Mouse (Mus musculus): Measurements from ENCODE around the gene Hpd. TPM values are rescaled to one million over a fixed set of nuclear protein-coding genes. Genes with fewer than 3 reads are reported as not detected.

Hpd gene
- polyA plus RNA-seq, 1 experiment from 2014 or later, result not detected

DNA sequence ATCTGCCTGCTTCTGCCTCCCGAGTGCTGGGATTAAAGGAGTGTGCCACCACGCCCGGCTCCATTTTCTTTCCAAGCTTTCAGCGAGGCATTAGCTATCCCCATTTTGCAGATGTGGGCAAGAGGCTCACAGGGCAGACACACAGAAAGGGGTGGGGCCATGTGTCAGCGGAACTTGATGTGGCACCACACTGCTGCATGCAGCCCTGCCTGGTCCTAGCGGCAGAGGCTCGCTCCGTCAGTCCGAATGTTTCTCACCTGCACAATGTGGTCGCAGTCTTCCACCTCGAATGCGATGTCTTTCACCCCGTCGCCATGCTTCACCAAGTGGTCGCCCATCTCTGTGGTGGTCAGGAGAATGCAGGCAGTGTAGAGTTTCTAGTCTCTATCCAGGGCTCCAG is 2.1 kb downstream of the Hpd start:
- no peak for ATAC-seq (ENCODE audit: low FRiP score)
- H3K4me2 ChIP-seq, result no peak overlapping the region
- 91% methylated on average over 15 of the region's 15 CpGs for WGBS

DNA sequence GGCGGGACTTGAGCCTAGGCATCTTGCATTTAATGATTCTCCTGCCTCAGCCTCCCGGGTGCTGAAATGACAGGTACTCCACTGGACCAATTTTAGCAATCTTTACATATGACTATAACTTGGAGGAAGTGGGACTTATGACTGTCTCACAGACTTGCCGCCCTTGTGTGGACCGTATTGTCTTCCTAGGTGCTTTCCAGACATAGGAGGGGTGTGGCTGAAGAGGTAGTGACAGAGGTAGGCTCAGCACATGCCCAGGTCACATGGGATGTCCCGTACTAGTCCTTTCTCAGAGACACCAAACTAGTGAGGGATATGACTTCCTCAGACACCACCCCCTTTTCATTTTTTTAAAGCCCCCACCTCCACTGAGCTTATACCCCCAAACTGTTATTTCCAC is 3.7 kb downstream of the Hpd start:
- Histone ChIP-seq H3K9ac (no peak overlapping the region), H3K36me3 (no peaks in the 10 kb centered on the region), H3K27me3 (no peaks in the 10 kb centered on the region), H3K9me3 (no peaks in the 10 kb centered on the region), H3K4me3 (no peak overlapping the region), H3K4me1 (replicated peaks) (no peaks in the 10 kb centered on the region), H3K27ac (no peak overlapping the region), H3K4me2 (no peak overlapping the region)
- WGBS, result 96% methylated on average over 5 of the region's 5 CpGs
- ATAC-seq (ENCODE audit: low FRiP score), result no peak

More for the DNA sequence above, 2.1 kb downstream of the Hpd start:
- H3K4me1 ChIP-seq (replicated peaks), result no peaks in the 10 kb centered on the region
- H3K4me3 ChIP-seq, result no peak overlapping the region
- no peaks in the 10 kb centered on the region for H3K36me3 ChIP-seq
- no peaks in the 10 kb centered on the region for H3K27me3 ChIP-seq
- no peak overlapping the region for H3K9ac ChIP-seq
- H3K9me3 ChIP-seq, result no peaks in the 10 kb centered on the region
- H3K27ac ChIP-seq, result no peak overlapping the region

DNA sequence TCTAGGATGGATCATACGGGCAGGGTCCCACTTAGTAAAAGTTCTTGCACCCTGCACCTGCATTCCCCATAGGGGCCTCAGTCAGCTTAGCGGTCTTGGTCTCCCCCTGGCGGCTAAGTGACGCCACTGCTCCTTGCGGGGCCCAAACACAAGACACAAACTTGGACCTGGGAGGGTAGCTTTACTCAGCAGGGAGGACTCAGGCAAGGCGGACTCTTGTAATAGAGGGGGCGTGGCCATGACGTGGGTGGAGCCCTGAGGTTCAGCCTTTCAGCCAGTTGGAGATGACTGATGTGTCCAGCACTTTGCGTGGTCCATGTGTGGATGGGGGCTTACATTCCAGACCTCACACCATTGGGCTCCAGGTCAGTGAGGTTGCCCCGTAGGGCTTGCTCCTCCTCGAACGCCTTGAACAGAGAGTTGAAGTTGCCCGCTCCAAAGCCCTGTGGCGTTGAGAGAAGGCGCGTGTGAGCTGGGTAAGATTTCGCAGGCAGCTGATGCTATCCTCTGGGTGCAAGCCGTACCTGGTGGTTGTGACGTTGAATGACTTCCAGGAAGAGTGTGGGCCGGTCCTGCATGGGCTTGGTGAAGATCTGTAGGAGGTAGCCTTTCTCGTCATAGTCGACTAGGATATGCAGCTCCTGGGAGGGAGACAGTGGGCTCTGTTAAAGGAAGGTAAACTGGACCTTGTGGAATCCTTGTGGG is 10.7 kb downstream of the Hpd start:
- H3K9me3 ChIP-seq, result no peaks in the 10 kb centered on the region
- 16% methylated on average over 22 of the region's 22 CpGs for WGBS
- H3K4me3 ChIP-seq, result peak overlapping the region; percentile 5; the same call in 1 of the 2 replicates
- H3K4me1 ChIP-seq (replicated peaks), result peaks cover 7% of the 10 kb centered on the region; the same call in 1 of the 2 replicates
- H3K4me2 ChIP-seq, result peak overlapping the region; percentile 45
- no peaks in the 10 kb centered on the region for H3K27me3 ChIP-seq
- no peak overlapping the region for H3K27ac ChIP-seq
- H3K9ac ChIP-seq, result peak overlapping the region; percentile 56; the same call in 1 of the 2 replicates
- ATAC-seq (ENCODE audit: low FRiP score), result peak; percentile 61; the same call in 1 of the 2 replicates
- peaks cover 6% of the 10 kb centered on the region for H3K36me3 ChIP-seq

DNA sequence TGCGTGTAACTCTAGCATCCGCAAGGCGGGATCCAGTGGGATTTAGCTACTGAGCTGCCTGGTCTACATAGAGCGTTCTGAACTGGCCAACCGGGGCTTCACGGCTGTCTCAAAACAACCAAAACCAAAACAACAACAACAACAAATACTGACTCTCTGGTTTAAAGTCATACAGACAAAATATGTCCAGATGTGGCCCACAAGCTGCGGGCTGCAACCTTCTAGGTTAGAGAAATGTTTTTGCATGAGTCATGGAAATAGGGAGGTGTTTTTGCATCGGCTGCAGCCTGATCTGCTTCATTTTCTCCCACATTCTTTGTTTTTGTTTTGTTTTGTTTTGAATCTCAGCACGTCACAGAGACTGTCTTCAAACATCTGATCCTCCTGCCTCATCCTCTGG is 12.2 kb downstream of the Hpd start:
- no peak overlapping the region for H3K27ac ChIP-seq
- no peak for ATAC-seq (ENCODE audit: low FRiP score)
- no peaks in the 10 kb centered on the region for H3K9me3 ChIP-seq
- H3K4me1 ChIP-seq (replicated peaks), result peaks cover 7% of the 10 kb centered on the region; the same call in 1 of the 2 replicates
- peaks cover 20% of the 10 kb centered on the region for H3K36me3 ChIP-seq
- no peak overlapping the region for H3K4me3 ChIP-seq
- H3K9ac ChIP-seq, result no peak overlapping the region
- 70% methylated on average over 9 of the region's 9 CpGs for WGBS
- H3K4me2 ChIP-seq, result no peak overlapping the region
- no peaks in the 10 kb centered on the region for H3K27me3 ChIP-seq

DNA sequence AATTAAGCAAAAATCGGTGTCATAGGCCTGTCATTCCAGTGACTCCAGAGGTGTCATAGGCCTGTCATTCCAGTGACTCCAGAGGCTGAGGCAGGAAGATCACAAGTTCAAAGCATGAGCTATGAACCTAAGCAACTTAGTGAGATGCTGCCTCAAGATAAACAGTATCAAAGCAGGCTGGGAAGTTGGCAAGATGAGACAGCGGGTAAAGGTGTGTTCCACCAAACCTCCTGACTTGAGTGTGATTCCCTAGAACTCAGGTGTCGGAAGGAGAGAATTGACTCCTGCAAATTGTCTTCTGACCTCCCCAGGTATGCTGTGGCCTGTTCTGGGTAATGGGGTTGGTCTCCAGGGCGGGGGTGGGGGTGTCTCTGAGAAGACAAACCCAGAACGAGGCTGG is 13.2 kb downstream of the Hpd start, which contains the start of gene Psmd9:
Gene Psmd9, plus strand, starts transcription at position 130 of the 400 bp plus-strand sequence.
- no peak for ATAC-seq (ENCODE audit: low FRiP score)
- H3K4me3 ChIP-seq, result no peak within 1 kb of the TSS
- 86% methylated on average over 5 of the region's 5 CpGs for WGBS
- H3K27me3 ChIP-seq, result no peaks in the 10 kb centered on the region
- no peaks in the 10 kb centered on the region for H3K9me3 ChIP-seq
- no peak within 1 kb of the TSS for H3K27ac ChIP-seq
- H3K36me3 ChIP-seq, result peaks cover 25% of the 10 kb centered on the region
- H3K4me1 ChIP-seq (replicated peaks), result peaks cover 7% of the 10 kb centered on the region; the same call in 1 of the 2 replicates
- H3K4me2 ChIP-seq, result no peak within 1 kb of the TSS
- no peak within 1 kb of the TSS for H3K9ac ChIP-seq

DNA sequence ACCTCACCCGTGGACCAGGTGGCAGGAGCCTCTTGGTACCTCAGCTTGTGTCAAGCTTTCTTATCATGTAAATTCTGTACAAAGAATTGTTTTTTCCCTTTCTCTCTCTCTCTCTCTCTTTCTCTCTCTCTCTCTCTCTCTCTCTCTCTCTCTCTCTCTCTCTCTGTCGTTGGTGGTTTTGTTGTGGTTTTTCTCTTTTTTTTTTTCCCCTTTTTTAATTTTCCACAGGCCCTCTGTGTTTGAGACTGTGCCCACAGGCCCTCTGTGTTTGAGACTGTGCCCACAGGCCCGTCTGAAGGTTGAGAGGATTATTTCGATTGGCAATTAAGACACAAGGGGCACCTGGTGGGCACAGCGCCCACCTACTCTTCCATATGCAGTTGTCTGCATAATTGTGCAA is 14.9 kb downstream of the Hpd start:
- 76% methylated on average over 5 of the region's 5 CpGs for WGBS

DNA sequence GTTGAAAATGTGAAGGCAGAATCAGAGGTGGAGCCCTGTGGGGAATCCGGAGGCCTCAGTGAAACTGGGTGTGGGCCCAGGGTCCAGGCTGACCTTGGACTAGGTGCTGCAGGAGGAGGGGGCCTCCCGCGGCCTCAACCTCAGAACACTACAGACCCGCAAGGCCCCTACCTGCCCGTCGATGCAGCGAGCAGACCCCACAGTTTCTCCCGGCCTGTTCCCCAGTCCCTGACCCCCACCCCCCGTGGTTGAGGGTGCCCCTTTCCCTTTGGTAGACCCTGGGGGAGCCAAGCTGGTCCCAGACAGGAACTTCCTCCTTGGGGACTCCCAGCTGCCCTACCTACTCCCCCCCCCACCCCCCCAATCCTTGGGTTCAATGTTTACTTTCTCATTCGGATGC is 16.1 kb downstream of the Hpd start:
- H3K27ac ChIP-seq, result no peak overlapping the region
- H3K27me3 ChIP-seq, result no peaks in the 10 kb centered on the region
- no peaks in the 10 kb centered on the region for H3K4me1 ChIP-seq (replicated peaks)
- no peak overlapping the region for H3K9ac ChIP-seq
- no peak for ATAC-seq (ENCODE audit: low FRiP score)
- H3K36me3 ChIP-seq, result peaks cover 53% of the 10 kb centered on the region
- no peaks in the 10 kb centered on the region for H3K9me3 ChIP-seq
- 95% methylated on average over 10 of the region's 10 CpGs for WGBS
- H3K4me2 ChIP-seq, result no peak overlapping the region
- no peak overlapping the region for H3K4me3 ChIP-seq

More for the DNA sequence above, 14.9 kb downstream of the Hpd start:
- Histone ChIP-seq H3K4me1 (replicated peaks) (peaks cover 7% of the 10 kb centered on the region; the same call in 1 of the 2 replicates), H3K4me2 (no peak overlapping the region), H3K9ac (no peak overlapping the region), H3K27ac (no peak overlapping the region), H3K9me3 (no peaks in the 10 kb centered on the region), H3K36me3 (peaks cover 42% of the 10 kb centered on the region), H3K4me3 (no peak overlapping the region), H3K27me3 (no peaks in the 10 kb centered on the region)
- no peak for ATAC-seq (ENCODE audit: low FRiP score)

DNA sequence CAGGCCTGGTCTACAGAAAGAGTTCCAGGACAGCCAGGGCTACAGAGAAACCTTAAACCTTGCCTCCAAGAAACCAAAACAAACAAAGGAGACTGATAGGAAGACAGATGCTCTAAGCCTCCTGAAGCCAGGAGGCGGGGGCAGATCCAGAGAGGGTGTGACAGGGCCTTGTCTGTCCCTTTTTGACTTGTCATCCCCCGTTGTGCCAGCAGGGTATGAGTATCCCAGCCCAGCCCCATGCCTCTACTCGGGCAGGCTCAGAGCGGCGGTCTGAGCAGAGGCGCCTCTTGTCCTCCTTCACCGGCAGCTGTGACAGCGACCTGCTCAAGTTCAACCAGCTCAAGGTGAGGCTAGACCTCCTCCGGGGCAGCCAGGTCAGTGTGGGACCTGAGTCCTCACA is 19.6 kb downstream of the Hpd start:
- Histone ChIP-seq H3K36me3 (peaks cover 87% of the 10 kb centered on the region), H3K4me2 (no peak overlapping the region), H3K9me3 (no peaks in the 10 kb centered on the region), H3K4me3 (no peak overlapping the region), H3K27ac (no peak overlapping the region), H3K9ac (no peak overlapping the region), H3K4me1 (replicated peaks) (no peaks in the 10 kb centered on the region), H3K27me3 (no peaks in the 10 kb centered on the region)
- WGBS, result 81% methylated on average over 9 of the region's 9 CpGs
- no peak for ATAC-seq (ENCODE audit: low FRiP score)

DNA sequence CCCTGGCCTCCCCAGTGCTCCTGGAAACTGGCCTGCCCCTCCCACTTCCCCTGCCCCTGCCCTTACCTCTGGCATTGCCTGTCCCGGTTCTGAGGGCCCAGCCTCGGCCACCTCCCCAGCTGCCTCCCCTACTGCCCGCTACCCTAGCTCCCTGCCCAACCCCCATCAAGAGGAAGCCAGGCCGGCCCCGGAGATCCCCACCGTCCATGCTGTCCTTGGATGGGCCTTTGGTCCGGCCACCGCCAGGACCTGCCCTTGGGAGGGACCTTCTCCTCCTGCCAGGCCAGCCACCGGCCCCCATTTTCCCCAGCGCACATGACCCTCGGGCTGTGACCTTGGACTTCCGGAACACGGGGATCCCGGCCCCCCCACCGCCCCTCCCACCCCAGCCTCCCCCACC is 22.2 kb downstream of the Hpd start:
- H3K4me3 ChIP-seq, result no peak overlapping the region
- H3K9me3 ChIP-seq, result no peaks in the 10 kb centered on the region
- peaks cover 89% of the 10 kb centered on the region for H3K36me3 ChIP-seq
- H3K4me2 ChIP-seq, result no peak overlapping the region
- H3K27me3 ChIP-seq, result no peaks in the 10 kb centered on the region
- H3K27ac ChIP-seq, result no peak overlapping the region
- no peaks in the 10 kb centered on the region for H3K4me1 ChIP-seq (replicated peaks)
- WGBS, result 92% methylated on average over 15 of the region's 15 CpGs
- no peak for ATAC-seq (ENCODE audit: low FRiP score)
- no peak overlapping the region for H3K9ac ChIP-seq

DNA sequence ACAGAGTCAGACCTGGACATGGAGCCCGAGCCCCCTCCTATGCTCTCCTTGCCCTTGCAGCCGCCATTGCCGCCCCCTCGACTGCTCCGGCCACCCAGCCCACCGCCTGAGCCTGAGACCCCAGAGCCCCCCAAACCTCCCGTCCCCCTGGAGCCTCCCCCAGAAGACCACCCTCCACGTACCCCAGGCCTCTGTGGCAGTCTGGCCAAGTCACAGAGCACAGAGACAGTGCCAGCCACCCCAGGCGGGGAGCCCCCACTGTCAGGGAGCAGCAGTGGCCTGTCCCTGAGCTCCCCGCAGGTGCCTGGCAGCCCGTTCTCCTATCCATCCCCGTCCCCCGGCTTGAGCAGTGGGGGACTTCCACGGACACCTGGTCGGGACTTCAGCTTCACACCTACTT is 22.7 kb downstream of the Hpd start:
- Histone ChIP-seq H3K36me3 (peaks cover 92% of the 10 kb centered on the region), H3K4me2 (no peak overlapping the region), H3K4me1 (replicated peaks) (no peaks in the 10 kb centered on the region), H3K27ac (no peak overlapping the region), H3K9me3 (no peaks in the 10 kb centered on the region), H3K4me3 (no peak overlapping the region), H3K27me3 (no peaks in the 10 kb centered on the region), H3K9ac (no peak overlapping the region)
- no peak for ATAC-seq (ENCODE audit: low FRiP score)
- 93% methylated on average over 15 of the region's 15 CpGs for WGBS

DNA sequence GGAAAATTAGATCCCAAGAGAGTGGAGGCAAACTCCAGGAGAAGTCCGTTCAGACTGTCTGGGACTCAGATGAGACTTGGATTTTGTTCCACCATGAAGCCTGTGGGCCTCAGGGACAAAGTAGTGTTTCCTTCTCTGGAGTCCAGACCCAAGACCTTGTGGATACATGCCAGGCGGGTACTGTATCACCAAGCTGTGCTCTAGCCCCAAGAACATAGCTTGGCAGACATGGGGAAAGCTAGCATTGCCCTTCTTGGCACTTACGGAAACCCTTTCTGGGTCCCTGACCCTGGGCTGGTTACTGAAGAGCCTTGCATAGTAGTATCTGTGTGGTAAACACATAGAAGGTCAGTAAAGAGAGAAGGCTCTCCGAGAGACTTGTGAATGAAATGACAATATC is 23.1 kb downstream of the Hpd start:
- WGBS, result 95% methylated on average over 4 of the region's 4 CpGs
- ATAC-seq (ENCODE audit: low FRiP score), result no peak
- H3K27me3 ChIP-seq, result no peaks in the 10 kb centered on the region
- H3K4me3 ChIP-seq, result no peak overlapping the region
- H3K9ac ChIP-seq, result no peak overlapping the region
- H3K9me3 ChIP-seq, result no peaks in the 10 kb centered on the region
- no peak overlapping the region for H3K4me2 ChIP-seq
- no peaks in the 10 kb centered on the region for H3K4me1 ChIP-seq (replicated peaks)
- no peak overlapping the region for H3K27ac ChIP-seq
- peaks cover 93% of the 10 kb centered on the region for H3K36me3 ChIP-seq

DNA sequence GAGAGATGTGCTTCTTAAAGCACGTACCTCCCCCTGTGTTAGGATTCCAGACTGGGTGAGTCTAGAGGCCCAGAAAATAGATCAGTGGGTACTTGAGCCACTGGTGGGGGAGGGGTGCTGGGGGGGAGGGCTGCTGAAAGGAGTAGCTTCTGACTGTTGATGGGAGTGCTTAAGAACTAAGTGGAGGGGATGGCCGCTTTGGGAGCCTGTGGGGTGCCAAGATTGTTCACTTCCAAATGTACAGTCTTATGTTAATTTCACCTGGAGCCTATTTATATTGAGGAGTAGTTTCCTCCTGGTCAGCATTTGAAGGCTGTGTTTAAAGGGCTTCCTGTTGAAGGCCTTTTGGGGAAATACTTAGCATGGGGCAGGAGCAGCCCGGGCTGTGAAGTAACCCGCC is 24.6 kb downstream of the Hpd start:
- no peaks in the 10 kb centered on the region for H3K9me3 ChIP-seq
- peaks cover 91% of the 10 kb centered on the region for H3K36me3 ChIP-seq

DNA sequence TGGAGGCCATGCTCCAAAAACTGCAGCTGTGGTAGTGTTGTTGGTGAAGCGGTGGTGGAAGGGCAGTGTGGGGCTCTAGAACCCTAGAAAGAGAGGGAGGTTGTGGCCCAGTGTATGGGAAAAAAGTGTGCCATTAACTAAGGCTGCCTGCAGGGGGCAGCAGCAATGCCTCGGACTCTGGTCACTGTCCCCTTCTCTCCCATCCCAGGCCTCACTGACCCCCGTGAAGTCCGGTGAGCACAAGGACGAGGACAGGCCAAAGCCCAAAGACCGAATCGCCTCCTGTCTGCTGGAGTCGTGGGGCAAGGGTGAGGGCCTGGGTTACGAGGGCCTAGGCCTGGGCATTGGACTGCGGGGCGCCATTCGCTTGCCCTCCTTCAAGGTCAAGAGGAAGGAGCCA is 25.8 kb downstream of the Hpd start:
- Histone ChIP-seq H3K4me2 (no peak overlapping the region), H3K27me3 (no peaks in the 10 kb centered on the region), H3K4me3 (no peak overlapping the region), H3K36me3 (peaks cover 91% of the 10 kb centered on the region), H3K27ac (no peak overlapping the region), H3K4me1 (replicated peaks) (peaks cover 6% of the 10 kb centered on the region), H3K9ac (no peak overlapping the region), H3K9me3 (no peaks in the 10 kb centered on the region)
- 87% methylated on average over 12 of the region's 12 CpGs for WGBS
- ATAC-seq (ENCODE audit: low FRiP score), result no peak

More for the DNA sequence above, 24.6 kb downstream of the Hpd start:
- H3K4me1 ChIP-seq (replicated peaks), result 0 out of 2 replicates have a peak, but pooled peaks cover under 1% of the 10 kb centered on the region
- no peak overlapping the region for H3K9ac ChIP-seq
- WGBS, result 89% methylated on average over 4 of the region's 4 CpGs
- no peaks in the 10 kb centered on the region for H3K27me3 ChIP-seq
- no peak overlapping the region for H3K4me3 ChIP-seq
- H3K4me2 ChIP-seq, result no peak overlapping the region
- H3K27ac ChIP-seq, result no peak overlapping the region
- no peak for ATAC-seq (ENCODE audit: low FRiP score)

Data from hindbrain, embryonic 13.5 days (tissue).